Mouse (Mus musculus) stomach, embryonic 16.5 days (tissue): ENCODE data around the gene Srrd. TPM values are rescaled to one million over a fixed set of nuclear protein-coding genes. Genes with fewer than 3 reads are reported as not detected.
A peak's percentile ranks its signal among the peaks of the same experiment; 100 is the strongest.

Experiments
- ATAC-seq: fragments of 200-750 bp; cut with Nextera tagmentation; 2 replicates; pipeline ENCODE4 v1.8.0; 2017; ENCODE audit warnings: moderate number of reproducible peaks, moderate TSS enrichment; ENCODE audit not compliant: insufficient read depth, low FRiP score
- H3K27ac ChIP-seq: fragments of 300-500 bp; sonication (generic); 2 replicates; pipeline ENCODE4 v1.5.1; 2014; ENCODE audit warnings: low read length
- H3K27me3 ChIP-seq: fragments of 300-500 bp; sonication (generic); 2 replicates; pipeline ENCODE4 v1.6.1; 2014; ENCODE audit warnings: low read length, control low read depth, mixed read lengths; ENCODE audit not compliant: control insufficient read depth, insufficient read depth
- H3K36me3 ChIP-seq: fragments of 300-500 bp; sonication (generic); 2 replicates; pipeline ENCODE4 v1.6.1; 2014; ENCODE audit warnings: low read length; ENCODE audit not compliant: control insufficient read depth, insufficient read depth
- H3K4me1 ChIP-seq: fragments of 300-500 bp; sonication (generic); 2 replicates; pipeline ENCODE4 v1.6.1; 2014; ENCODE audit warnings: low read length, control low read depth, mixed read lengths; ENCODE audit not compliant: control insufficient read depth, insufficient read depth
- H3K4me2 ChIP-seq: fragments of 300-500 bp; sonication (generic); 2 replicates; pipeline ENCODE4 v1.6.1; 2014; ENCODE audit warnings: low read depth, low read length, mixed read lengths
- H3K4me3 ChIP-seq: fragments of 300-500 bp; sonication (generic); replicated peaks from 2 replicates; pipeline ENCODE4 v1.5.1; 2014; ENCODE audit warnings: mild to moderate bottlenecking, low read length
- H3K9ac ChIP-seq: fragments of 300-500 bp; sonication (generic); 2 replicates; pipeline ENCODE4 v1.6.1; 2014; ENCODE audit warnings: low read length
- H3K9me3 ChIP-seq: fragments of 300-500 bp; sonication (generic); replicated peaks from 2 replicates; pipeline ENCODE4 v1.6.1; 2016; ENCODE audit warnings: low read length, control low read depth; ENCODE audit not compliant: control insufficient read depth
- WGBS: fragments of 180-500 bp; shearing (Covaris S2); extraction: QIAGEN DNeasy Blood & Tissue Kit; methylation state at CpG from one replicate; pipeline ENCODE4 v1.1.7; 2014; 5-methylcytosine and 5-hydroxymethylcytosine counted together
- polyA plus RNA-seq: library from polyadenylated mRNA; unstranded; fragments of >200 nt; fragmentation: Nextera tagmentation; extraction: Ambion mirVana; gene quantifications from 2 replicates; pipeline ENCODE4 v1.2.1, GENCODE M21; 2015

The Srrd gene
- polyA plus RNA-seq, 1 experiment from 2014 or later, result 30.2 TPM

- H3K4me1 ChIP-seq, result peaks cover 25% of the 10 kb centered on the region
- no peak overlapping the region for H3K4me2 ChIP-seq
- 80% methylated on average over 12 of the region's 12 CpGs for WGBS
- no peaks in the 10 kb centered on the region for H3K27me3 ChIP-seq
- peak overlapping the region; percentile 31; the same call in 1 of the 2 replicates for H3K9ac ChIP-seq
- H3K4me3 ChIP-seq, result no peak overlapping the region
- H3K9me3 ChIP-seq, result no peaks in the 10 kb centered on the region
- H3K36me3 ChIP-seq, result no peaks in the 10 kb centered on the region
- ATAC-seq, result peak; percentile 55; the same call in 1 of the 2 replicates
- H3K27ac ChIP-seq, result peak overlapping the region; percentile 58
Measured at GRCm38 (mm10) chr5:112298226-112298988, 44.4 kb downstream of the Srrd start.

GRCm38 (mm10) chr5:112297257-112297656 is 45.6 kb downstream of the Srrd start:
- H3K27ac ChIP-seq, result peak overlapping the region; percentile 67
- 66% methylated on average over 2 of the region's 2 CpGs for WGBS
- H3K27me3 ChIP-seq, result no peaks in the 10 kb centered on the region

GRCm38 (mm10) chr5:112296404-112297181 is 46.2 kb downstream of the Srrd start:
- no peak overlapping the region for H3K4me2 ChIP-seq
- no peaks in the 10 kb centered on the region for H3K36me3 ChIP-seq
- no peaks in the 10 kb centered on the region for H3K9me3 ChIP-seq
- peak overlapping the region; percentile 67 for H3K27ac ChIP-seq
- peaks cover 17% of the 10 kb centered on the region for H3K4me1 ChIP-seq
- 58% methylated on average over 6 of the region's 6 CpGs for WGBS
- H3K27me3 ChIP-seq, result no peaks in the 10 kb centered on the region
- no peak overlapping the region for H3K9ac ChIP-seq
- H3K4me3 ChIP-seq, result no peak overlapping the region
- ATAC-seq, result peak; percentile 22; the same call in 1 of the 2 replicates

More at GRCm38 (mm10) chr5:112297257-112297656, 45.6 kb downstream of the Srrd start:
- Histone ChIP-seq H3K4me1 (peaks cover 21% of the 10 kb centered on the region), H3K9ac (no peak overlapping the region), H3K4me2 (no peak overlapping the region), H3K4me3 (no peak overlapping the region), H3K9me3 (no peaks in the 10 kb centered on the region), H3K36me3 (no peaks in the 10 kb centered on the region)
- ATAC-seq, result no peak

- Histone ChIP-seq H3K4me2 (no peak overlapping the region), H3K27me3 (no peaks in the 10 kb centered on the region), H3K4me3 (no peak overlapping the region), H3K9ac (no peak overlapping the region), H3K27ac (no peak overlapping the region), H3K9me3 (no peaks in the 10 kb centered on the region), H3K36me3 (no peaks in the 10 kb centered on the region), H3K4me1 (peaks cover 11% of the 10 kb centered on the region; the same call in 1 of the 2 replicates)
- ATAC-seq, result no peak
- 69% methylated on average over 8 of the region's 8 CpGs for WGBS
Measured at GRCm38 (mm10) chr5:112295564-112295963, 47.3 kb downstream of the Srrd start.

GRCm38 (mm10) chr5:112295162-112295561 is 47.7 kb downstream of the Srrd start:
- Histone ChIP-seq H3K9me3 (no peaks in the 10 kb centered on the region), H3K27ac (no peak overlapping the region), H3K4me2 (no peak overlapping the region), H3K27me3 (no peaks in the 10 kb centered on the region), H3K9ac (no peak overlapping the region), H3K4me1 (peaks cover 7% of the 10 kb centered on the region; the same call in 1 of the 2 replicates), H3K36me3 (no peaks in the 10 kb centered on the region), H3K4me3 (no peak overlapping the region)
- no peak for ATAC-seq
- WGBS, result 65% methylated on average over 8 of the region's 8 CpGs

GRCm38 (mm10) chr5:112294696-112295095 is 48.1 kb downstream of the Srrd start:
- Histone ChIP-seq H3K4me1 (0 out of 2 replicates have a peak, but pooled peaks cover 7% of the 10 kb centered on the region), H3K4me3 (no peak overlapping the region), H3K27me3 (no peaks in the 10 kb centered on the region), H3K4me2 (no peak overlapping the region), H3K9me3 (no peaks in the 10 kb centered on the region), H3K27ac (no peak overlapping the region), H3K9ac (no peak overlapping the region), H3K36me3 (no peaks in the 10 kb centered on the region)
- 77% methylated on average over 4 of the region's 4 CpGs for WGBS
- no peak for ATAC-seq

GRCm38 (mm10) chr5:112293800-112294199 is 49.0 kb downstream of the Srrd start:
- H3K9ac ChIP-seq, result no peak overlapping the region
- ATAC-seq, result no peak
- 48% methylated on average over 2 of the region's 2 CpGs for WGBS
- no peaks in the 10 kb centered on the region for H3K9me3 ChIP-seq
- H3K27me3 ChIP-seq, result no peaks in the 10 kb centered on the region
- no peak overlapping the region for H3K27ac ChIP-seq
- no peak overlapping the region for H3K4me2 ChIP-seq
- H3K4me3 ChIP-seq, result no peak overlapping the region
- H3K36me3 ChIP-seq, result no peaks in the 10 kb centered on the region
- H3K4me1 ChIP-seq, result 0 out of 2 replicates have a peak, but pooled peaks cover 9% of the 10 kb centered on the region

GRCm38 (mm10) chr5:112292343-112292980 is 50.4 kb downstream of the Srrd start:
- no peak overlapping the region for H3K4me3 ChIP-seq
- H3K4me1 ChIP-seq, result peaks cover 18% of the 10 kb centered on the region
- no peaks in the 10 kb centered on the region for H3K9me3 ChIP-seq
- no peak overlapping the region for H3K4me2 ChIP-seq
- WGBS, result 82% methylated on average over 17 of the region's 17 CpGs
- H3K9ac ChIP-seq, result no peak overlapping the region
- no peak for ATAC-seq
- no peaks in the 10 kb centered on the region for H3K27me3 ChIP-seq
- H3K27ac ChIP-seq, result no peak overlapping the region
- no peaks in the 10 kb centered on the region for H3K36me3 ChIP-seq
